8 mouse cellular contexts compared by ENCODE assay signal in the genomic region with DNA sequence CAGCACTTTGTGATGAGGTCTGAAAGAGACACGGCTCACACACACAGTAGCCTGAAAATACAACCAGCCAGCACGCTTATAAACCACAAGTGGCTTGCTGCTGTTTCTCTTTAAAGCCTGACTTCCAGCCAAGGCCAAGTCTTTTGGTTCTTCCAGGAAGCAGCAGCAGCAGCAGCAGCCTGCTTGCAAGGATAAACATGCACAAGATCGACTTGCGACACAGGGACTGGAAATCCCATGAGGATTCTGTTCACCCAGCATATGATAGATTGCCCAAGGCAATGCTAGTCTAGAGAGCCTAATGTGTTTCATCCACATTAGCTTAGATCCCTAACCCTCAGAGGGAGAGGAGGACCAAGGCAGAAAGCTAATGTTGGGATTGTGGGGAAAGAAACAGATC. TPM values are rescaled to one million over a fixed set of nuclear protein-coding genes. Genes with fewer than 3 reads are reported as not detected.
A peak's percentile ranks its signal among the peaks of the same experiment; 100 is the strongest.
DNase-seq lines count a peak whose midpoint lies in the region; ATAC-seq and TF ChIP-seq lines count a peak whose summit lies in the region.

No protein-coding gene starts in this region.

- DNase-seq in 3T3-L1 (ENCODE audit: low read depth, low spot score), result peak; percentile 65
- DNase-seq in brain, embryonic 14.5 days (ENCODE audit: low read depth), result peak; percentile 47
- DNase-seq in kidney, postnatal 14 days, result peak; percentile 70
- DNase-seq in cerebellum, postnatal 4 days (ENCODE audit: low spot score in 2 of 2), result no peak
- DNase-seq in embryo, embryonic 10.5 days (ENCODE audit: low spot score), result no peak

- WGBS in heart, embryonic 15.5 days, result 14% methylated on average over 4 of the region's 4 CpGs
- 12% methylated on average over 4 of the region's 4 CpGs for WGBS in neural tube, embryonic 15.5 days

- no peak overlapping the region for H3K4me2 ChIP-seq in heart, embryonic 15.5 days
- no peak overlapping the region for H3K4me2 ChIP-seq in neural tube, embryonic 15.5 days

- H3K27me3 ChIP-seq in heart, embryonic 15.5 days, result no peaks in the 10 kb centered on the region
- H3K27me3 ChIP-seq in neural tube, embryonic 15.5 days (replicated peaks), result no peaks in the 10 kb centered on the region

- peak overlapping the region; percentile 67 for H3K27ac ChIP-seq in heart, embryonic 15.5 days
- peak overlapping the region; percentile 56 for H3K27ac ChIP-seq in neural tube, embryonic 15.5 days (replicated peaks)

- no peak overlapping the region for H3K9ac ChIP-seq in heart, embryonic 15.5 days
- 0 out of 2 replicates have a peak overlapping the region, but pooled peaks have one; percentile 20 for H3K9ac ChIP-seq in neural tube, embryonic 15.5 days (replicated peaks)

- H3K36me3 ChIP-seq in heart, embryonic 15.5 days, result peaks cover 15% of the 10 kb centered on the region; the same call in 1 of the 2 replicates
- H3K36me3 ChIP-seq in neural tube, embryonic 15.5 days, result peaks cover 4% of the 10 kb centered on the region; the same call in 1 of the 2 replicates

- no peak overlapping the region for H3K4me3 ChIP-seq in heart, embryonic 15.5 days
- H3K4me3 ChIP-seq in neural tube, embryonic 15.5 days (replicated peaks), result no peak overlapping the region

- peaks cover 76% of the 10 kb centered on the region for H3K4me1 ChIP-seq in heart, embryonic 15.5 days (replicated peaks)
- H3K4me1 ChIP-seq in neural tube, embryonic 15.5 days, result peaks cover 32% of the 10 kb centered on the region

- no peak for TF ChIP-seq CTCF in brain, embryonic 14.5 days (IDR thresholded peaks at IDR 0.05; ENCODE audit: borderline replicate concordance, extremely low read depth, insufficient read depth, insufficient read length)

- no peaks in the 10 kb centered on the region for H3K9me3 ChIP-seq in heart, embryonic 15.5 days (replicated peaks)
- no peaks in the 10 kb centered on the region for H3K9me3 ChIP-seq in neural tube, embryonic 15.5 days (replicated peaks)

- TF ChIP-seq POLR2A in brain, embryonic 14.5 days (IDR thresholded peaks at IDR 0.05; ENCODE audit: borderline replicate concordance, extremely low read depth, insufficient read depth, insufficient read length, poor library complexity, severe bottlenecking), result no peak

- no peak for ATAC-seq in heart, embryonic 15.5 days (replicated peaks; ENCODE audit: insufficient number of reproducible peaks, insufficient read depth, low FRiP score, low read depth)
- ATAC-seq in neural tube, embryonic 15.5 days (ENCODE audit: low FRiP score), result no peak
- no peak for ATAC-seq in activated CD4-positive, CD25-positive, alpha-beta regulatory T cell, adult 4 months

RNA-seq across cellular contexts. Expression of a gene that starts 22.0 kb away (rescaled TPM):
- polyA plus RNA-seq in brain, embryonic 14.5 days (2012; rRNA removed), result 44.8 and 46.3 TPM in 2 replicates
- 201 and 265 TPM in 2 replicates for polyA plus RNA-seq in heart, embryonic 15.5 days (2015; fragmentation: Nextera tagmentation; extraction: Ambion mirVana)
- 78.7 and 103 TPM in 2 replicates for polyA plus RNA-seq in neural tube, embryonic 15.5 days (2015; fragmentation: Nextera tagmentation; extraction: Ambion mirVana)
- polyA plus RNA-seq in activated CD4-positive, CD25-positive, alpha-beta regulatory T cell, adult 4 months (2017; shearing (Covaris generic)), result under 1 TPM in 1 of 2 experiments, not detected in 1; 0.25 TPM

Comparison
In these comparisons a context has a peak if more than half of its experiments do, and no peak if none do; other contexts are left out.
1. DNase-seq: peak in 3T3-L1 (single experiment), brain, embryonic 14.5 days (single experiment) and kidney, postnatal 14 days (single experiment); none in cerebellum, postnatal 4 days (0 of 2) and embryo, embryonic 10.5 days (single experiment).
2. RNA of a gene that starts 22.0 kb away (polyA plus RNA-seq): 201 to 265 TPM in heart, embryonic 15.5 days, 78.7 to 103 TPM in neural tube, embryonic 15.5 days and 44.8 to 46.3 TPM in brain, embryonic 14.5 days; 0.25 TPM in activated CD4-positive, CD25-positive, alpha-beta regulatory T cell, adult 4 months; every median in the first group is over 10 times any median in the second.